Mouse (Mus musculus) heart, adult 2 months (tissue): ENCODE data around the gene Tex13c2. TPM values are rescaled to one million over a fixed set of nuclear protein-coding genes. Genes with fewer than 3 reads are reported as not detected.

Source experiments
- DNase-seq, 2 experiments: peaks; one replicate each; pipeline ENCODE4 v3.0.0; 2021
- H3K27ac ChIP-seq: fragments of 200-600 bp; 2 replicates; pipeline ENCODE4 v1.8.1; 2022
- H3K27me3 ChIP-seq: fragments of 200-500 bp; 2 replicates; pipeline ENCODE4 v1.6.1; 2012; ENCODE audit warnings: mild to moderate bottlenecking, low read length, inconsistent platforms, mixed read lengths; ENCODE audit not compliant: control insufficient read depth, insufficient read depth
- H3K36me3 ChIP-seq: fragments of 200-500 bp; 2 replicates; pipeline ENCODE4 v1.6.1; 2012; ENCODE audit warnings: low read length, inconsistent platforms; ENCODE audit not compliant: control insufficient read depth, insufficient read depth
- H3K4me1 ChIP-seq: fragments of 200-500 bp; 2 replicates; pipeline ENCODE4 v1.6.1; 2011; ENCODE audit warnings: low read length; ENCODE audit not compliant: control insufficient read depth, insufficient read depth
- H3K4me3 ChIP-seq: fragments of 200-600 bp; 2 replicates; pipeline ENCODE4 v1.8.1; 2022
- H3K79me2 ChIP-seq: fragments of 200-500 bp; replicated peaks from 2 replicates; pipeline ENCODE4 v1.6.1; 2012; ENCODE audit warnings: mild to moderate bottlenecking, inconsistent platforms, low read length, moderate library complexity, mixed read lengths; ENCODE audit not compliant: control insufficient read depth, insufficient read depth
- H3K9ac ChIP-seq: fragments of 200-500 bp; 2 replicates; pipeline ENCODE4 v1.6.1; 2012; ENCODE audit warnings: low read depth, mild to moderate bottlenecking, control low read depth, inconsistent platforms, low read length, mixed read lengths
- CTCF ChIP-seq: fragments of 200-600 bp; IDR thresholded peaks from 2 replicates; pipeline ENCODE4 v1.8.1; 2022; ENCODE audit warnings: antibody characterized with exemption, mild to moderate bottlenecking, moderate library complexity
- EP300 ChIP-seq: fragments of 200-500 bp; IDR thresholded peaks from 2 replicates; pipeline ENCODE4 v1.6.1; 2011; ENCODE audit warnings: low read depth, low read length, control low read depth; ENCODE audit not compliant: insufficient read depth
- POLR2A ChIP-seq: fragments of 200-500 bp; IDR thresholded peaks from 2 replicates; pipeline ENCODE4 v1.6.1; 2011; ENCODE audit warnings: mild to moderate bottlenecking, low read depth, low read length, control low read depth; ENCODE audit not compliant: insufficient read depth
- WGBS: fragments of 180-500 bp; shearing (Covaris S2); methylation state at CpG from one replicate; pipeline ENCODE4 v1.1.7; 2018; 5-methylcytosine and 5-hydroxymethylcytosine counted together
- intact Hi-C: fragments of 180-260 bp; cut with DNase I; formaldehyde crosslinking; loops from one replicate; pipeline ENCODE4 v1.15.1; 2025
- polyA plus RNA-seq: library from polyadenylated mRNA; depleted of rRNA; stranded (reverse); fragments of >200 nt; gene quantifications from 2 replicates; pipeline ENCODE4 v1.2.3, GENCODE M21; 2012
- total RNA-seq, 2 experiments: library from RNA; stranded (reverse); gene quantifications; 2 replicates each; pipeline ENCODE4 v1.2.3; 2021

Gene Tex13c2
- total and polyA plus RNA-seq, 3 experiments: not detected

DNA sequence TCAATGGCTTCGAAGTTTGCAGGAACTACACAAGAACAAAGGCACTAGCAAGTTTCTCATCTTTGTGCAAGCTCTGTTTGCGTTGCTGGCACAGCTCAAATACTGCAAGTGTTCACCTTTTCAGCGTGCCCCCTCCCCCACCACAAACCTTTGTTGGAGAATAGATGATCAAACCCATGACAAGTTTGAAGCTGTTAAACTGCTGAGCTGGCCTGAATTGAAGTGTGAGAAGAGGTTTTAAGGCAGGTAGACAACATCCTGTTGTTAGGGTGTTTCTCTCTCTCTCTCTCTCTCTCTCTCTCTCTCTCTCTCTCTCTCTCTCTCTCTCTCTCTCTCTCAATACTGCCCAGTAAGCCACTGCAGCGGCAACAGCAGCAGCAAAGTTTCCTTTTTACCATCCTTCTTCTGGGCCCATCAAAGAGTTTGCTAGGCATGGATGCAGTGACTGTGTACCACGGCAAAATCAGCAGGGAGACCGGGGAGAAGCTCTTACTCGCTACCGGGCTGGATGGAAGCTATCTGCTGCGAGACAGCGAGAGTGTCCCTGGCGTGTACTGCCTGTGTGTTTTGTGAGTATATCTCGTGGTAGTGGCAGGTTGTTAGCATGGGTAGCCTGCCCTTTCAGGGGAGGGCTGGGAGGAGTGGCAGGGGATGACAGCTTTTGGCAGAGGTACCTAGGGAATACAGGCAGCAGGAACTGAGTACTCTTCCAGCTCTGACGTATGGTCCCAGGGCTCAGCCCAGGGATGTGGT, 13.0 kb downstream of the Tex13c2 start, which contains the start of gene Sh2d1a:
TSS of gene Sh2d1a (plus strand) at position 163 of the 753 bp plus-strand sequence.
- no peaks in the 10 kb centered on the region for H3K4me1 ChIP-seq
- H3K27ac ChIP-seq: no peak within 1 kb of the TSS
- H3K36me3 ChIP-seq: no peaks in the 10 kb centered on the region
- no peak for TF ChIP-seq EP300
- no peak for TF ChIP-seq POLR2A
- no peak for TF ChIP-seq CTCF
- WGBS: 78% methylated on average over 13 of the region's 13 CpGs
- H3K9ac ChIP-seq: no peak within 1 kb of the TSS
- no peaks in the 10 kb centered on the region for H3K27me3 ChIP-seq
- no peak within 1 kb of the TSS for H3K4me3 ChIP-seq
- no peak for DNase-seq
- intact Hi-C loops: no loop called here
- H3K79me2 ChIP-seq: no peaks in the 10 kb centered on the region

DNA sequence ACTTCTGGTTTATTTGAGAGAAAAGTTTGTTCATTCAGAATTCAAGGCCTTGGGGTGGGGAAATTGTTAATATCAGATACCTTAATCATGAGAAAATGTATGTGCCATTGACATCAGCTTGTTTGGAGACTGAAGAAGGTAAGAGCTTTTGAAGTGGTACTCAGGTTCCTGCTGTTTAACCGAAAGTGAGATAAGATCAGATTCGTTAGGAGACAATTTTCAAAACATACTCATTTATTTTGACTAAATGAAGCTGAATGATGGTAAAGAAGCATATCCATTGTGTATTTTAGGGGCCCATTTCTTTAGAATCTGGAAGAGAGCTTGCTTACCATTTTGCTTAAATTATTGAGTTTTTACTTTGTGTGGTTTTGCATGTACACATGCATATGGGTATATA, 21.6 kb downstream of the Tex13c2 start:
- 84% methylated on average over 2 of the region's 2 CpGs for WGBS
- no peaks in the 10 kb centered on the region for H3K27me3 ChIP-seq
- no peak for DNase-seq
- H3K9ac ChIP-seq: no peak overlapping the region
- H3K27ac ChIP-seq: no peak overlapping the region
- intact Hi-C loops: no loop called here
- H3K79me2 ChIP-seq: no peaks in the 10 kb centered on the region
- no peaks in the 10 kb centered on the region for H3K4me1 ChIP-seq
- TF ChIP-seq POLR2A: no peak
- TF ChIP-seq EP300: no peak
- TF ChIP-seq CTCF: no peak
- no peak overlapping the region for H3K4me3 ChIP-seq
- no peaks in the 10 kb centered on the region for H3K36me3 ChIP-seq

DNA sequence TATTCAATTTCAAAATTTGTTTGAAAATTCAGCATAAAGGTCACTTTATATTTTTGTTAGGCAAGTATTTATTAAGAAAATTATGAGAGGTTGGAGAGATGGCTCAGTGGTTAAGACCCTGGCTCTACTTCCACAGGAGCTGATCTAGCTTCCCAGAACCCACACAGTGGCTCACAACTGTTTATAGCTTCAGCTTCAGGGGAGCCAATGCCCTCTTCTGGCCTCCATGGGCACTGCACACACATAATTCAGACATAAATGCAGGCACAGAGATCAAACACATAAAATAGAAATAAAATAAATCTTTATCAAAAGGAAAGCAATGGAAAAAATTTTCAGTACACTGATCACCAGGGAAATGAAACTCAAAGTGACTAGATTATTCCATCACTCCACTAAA, 23.1 kb downstream of the Tex13c2 start:
- H3K4me3 ChIP-seq: no peak overlapping the region
- no peak overlapping the region for H3K27ac ChIP-seq
- H3K36me3 ChIP-seq: no peaks in the 10 kb centered on the region
- no peak overlapping the region for H3K9ac ChIP-seq
- no peaks in the 10 kb centered on the region for H3K27me3 ChIP-seq
- intact Hi-C loops: no loop called here
- H3K4me1 ChIP-seq: no peaks in the 10 kb centered on the region
- no peaks in the 10 kb centered on the region for H3K79me2 ChIP-seq
- DNase-seq: no peak
- TF ChIP-seq EP300: no peak
- peak; percentile 54 for TF ChIP-seq CTCF

- Histone ChIP-seq H3K27ac (no peak overlapping the region), H3K4me1 (no peaks in the 10 kb centered on the region), H3K4me3 (no peak overlapping the region), H3K27me3 (no peaks in the 10 kb centered on the region), H3K9ac (no peak overlapping the region), H3K79me2 (no peaks in the 10 kb centered on the region), H3K36me3 (no peaks in the 10 kb centered on the region)
- 87% methylated on average over 2 of the region's 2 CpGs for WGBS
- TF ChIP-seq CTCF (no peak), EP300 (no peak), POLR2A (no peak)
- intact Hi-C loops: no loop called here
- DNase-seq: no peak
These were observed 33.4 kb downstream of the Tex13c2 start for GRCm38 (mm10) chrX:42522868-42523267.

DNA sequence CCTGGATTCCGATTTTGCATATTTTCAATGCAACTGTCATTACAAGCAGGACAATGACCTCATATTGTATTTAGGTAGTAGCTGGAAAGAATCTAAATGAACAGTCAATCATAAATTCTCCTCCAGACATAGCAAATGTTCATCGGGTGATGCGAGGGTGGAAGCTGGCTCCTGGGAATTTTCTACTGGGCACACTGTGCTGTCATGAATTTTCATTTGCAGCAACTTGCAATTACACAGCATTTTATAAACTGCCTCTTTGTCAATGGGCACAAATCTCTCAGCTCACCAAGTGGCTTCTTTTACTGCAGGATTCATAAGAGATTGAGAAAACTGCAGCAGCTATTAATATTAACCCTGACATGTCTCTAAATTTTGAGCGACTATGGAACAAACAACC, 41.2 kb downstream of the Tex13c2 start:
- Histone ChIP-seq H3K27me3 (no peaks in the 10 kb centered on the region), H3K27ac (no peak overlapping the region), H3K36me3 (no peaks in the 10 kb centered on the region), H3K9ac (no peak overlapping the region), H3K4me3 (no peak overlapping the region), H3K4me1 (no peaks in the 10 kb centered on the region), H3K79me2 (no peaks in the 10 kb centered on the region)
- intact Hi-C loops: no loop called here
- TF ChIP-seq EP300 (no peak), CTCF (no peak), POLR2A (no peak)
- DNase-seq: no peak
- WGBS: 73% methylated on average over 4 of the region's 4 CpGs

DNA sequence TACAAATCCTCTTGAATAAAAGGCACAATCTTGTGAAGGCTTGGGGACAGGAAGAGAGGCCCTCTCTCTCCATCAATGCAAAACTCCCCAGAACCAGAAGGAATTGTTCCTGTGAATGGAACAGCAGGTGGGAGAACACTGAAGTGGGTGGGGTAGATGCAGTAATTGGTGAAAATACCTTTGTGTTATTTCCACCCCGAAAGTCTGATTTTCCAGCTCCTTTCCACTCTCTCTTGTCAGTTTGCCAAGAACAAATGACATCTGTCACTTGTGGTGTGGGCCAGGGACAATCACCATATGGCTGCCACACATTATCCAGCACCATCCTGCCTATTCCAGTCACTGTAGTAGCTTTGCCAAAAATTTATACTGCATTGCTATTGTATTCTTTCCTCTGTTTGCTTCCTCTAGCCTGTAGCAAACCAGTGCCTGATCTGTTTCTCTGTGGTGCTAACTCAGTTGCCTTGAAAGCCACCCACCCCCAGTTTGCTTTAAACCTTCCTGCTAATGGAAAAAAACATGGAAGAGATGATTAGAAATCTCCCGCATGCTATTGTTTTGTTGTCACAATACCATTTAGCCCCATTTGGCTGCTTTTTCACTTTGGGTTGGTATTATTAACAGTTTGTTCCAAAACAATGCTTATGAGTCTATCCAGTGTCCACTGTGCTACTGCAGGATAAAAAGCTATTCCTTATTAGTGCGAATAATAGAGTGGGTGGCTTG, 50.7 kb downstream of the Tex13c2 start:
- DNase-seq: peak in 1 of 2 experiments; percentile 1
- Histone ChIP-seq H3K27ac (peak overlapping the region; percentile 56), H3K27me3 (no peaks in the 10 kb centered on the region), H3K4me3 (peak overlapping the region; percentile 53), H3K9ac (no peak overlapping the region), H3K79me2 (no peaks in the 10 kb centered on the region), H3K4me1 (no peaks in the 10 kb centered on the region), H3K36me3 (no peaks in the 10 kb centered on the region)
- intact Hi-C loops: no loop called here
- no peak for TF ChIP-seq CTCF
- no peak for TF ChIP-seq EP300
- no peak for TF ChIP-seq POLR2A
- 17% methylated on average over 3 of the region's 3 CpGs for WGBS
